Mouse (Mus musculus) CH12.LX (cell line): ENCODE results near the gene Traf3.

Experiments
- CHD2 ChIP-seq: IDR thresholded peaks from 2 replicates; pipeline ENCODE4 v1.6.1; 2011; ENCODE audit warnings: low read length, improper control_type of control experiment
- CTCF ChIP-seq, 2 experiments: IDR thresholded peaks in 1 of 2; conservative IDR thresholded peaks in 1 of 2; 2 replicates each; pipeline ENCODE4 v1.5.1; 2011 to 2012; ENCODE audit warnings: low read depth in 2 of 2, low read length in 2 of 2, improper control_type of control experiment in 1 of 2, inconsistent platforms in 1 of 2, mild to moderate bottlenecking in 1 of 2, moderate library complexity in 1 of 2
- EP300 ChIP-seq: IDR thresholded peaks from 2 replicates; pipeline ENCODE4 v1.6.1; 2011; ENCODE audit warnings: low read length, improper control_type of control experiment
- RCOR1 ChIP-seq: conservative IDR thresholded peaks from 2 replicates; pipeline ENCODE4 v1.6.1; 2012; ENCODE audit warnings: low read depth, mild to moderate bottlenecking, inconsistent platforms, low read length, improper control_type of control experiment
- UBTF ChIP-seq: IDR thresholded peaks from 2 replicates; pipeline ENCODE4 v1.6.1; 2012; ENCODE audit warnings: low read depth, mild to moderate bottlenecking, inconsistent platforms, low read length, improper control_type of control experiment, moderate library complexity
- ZNF384 ChIP-seq: IDR thresholded peaks from 2 replicates; pipeline ENCODE4 v1.6.1; 2012; ENCODE audit warnings: low read depth, low read length, improper control_type of control experiment, inconsistent platforms

DNA sequence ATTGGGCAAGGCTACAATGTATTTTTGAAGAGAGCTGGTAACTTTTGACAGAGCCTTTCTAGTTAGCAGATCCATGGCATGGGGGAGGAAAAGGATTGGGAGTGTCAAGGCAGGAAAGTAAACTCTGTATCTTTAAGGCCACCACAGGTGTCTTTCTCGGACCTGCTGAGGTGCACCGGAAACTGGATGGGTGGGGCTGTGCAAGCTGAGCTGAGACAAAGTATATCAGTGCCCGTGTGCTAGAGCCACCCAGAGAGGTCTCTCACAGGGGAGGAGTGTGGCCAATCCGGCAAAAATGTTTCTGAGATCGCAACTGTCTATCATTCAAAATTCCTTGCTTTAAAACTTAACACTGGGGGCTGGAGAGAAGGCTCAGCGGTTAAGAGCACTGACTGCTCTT is 69.5 kb downstream of the Traf3 start:
- TF ChIP-seq RCOR1, result no peak
- TF ChIP-seq ZNF384, result no peak
- TF ChIP-seq CHD2, result no peak
- no peak for TF ChIP-seq EP300
- TF ChIP-seq UBTF, result no peak
- no peak for TF ChIP-seq CTCF (conservative IDR thresholded peaks at IDR 0.05 in 1 of 2, IDR thresholded peaks at IDR 0.05 in 1 of 2; ENCODE audit: low read depth in 2 of 2, low read length in 2 of 2)
